Mouse (Mus musculus): ENCODE measurements around the gene Shc3.

- TF ChIP-seq CTCF (IDR thresholded peaks at IDR 0.05) (no peak), EP300 (IDR thresholded peaks at IDR 0.05; ENCODE audit: insufficient read depth, low read depth, low read length) (no peak)
These were observed 151.4 kb downstream of the Shc3 start for GRCm38 (mm10) chr13:51417796-51418195.
